Mouse (Mus musculus): ENCODE measurements around the gene Timm50.

The Timm50 gene

DNA sequence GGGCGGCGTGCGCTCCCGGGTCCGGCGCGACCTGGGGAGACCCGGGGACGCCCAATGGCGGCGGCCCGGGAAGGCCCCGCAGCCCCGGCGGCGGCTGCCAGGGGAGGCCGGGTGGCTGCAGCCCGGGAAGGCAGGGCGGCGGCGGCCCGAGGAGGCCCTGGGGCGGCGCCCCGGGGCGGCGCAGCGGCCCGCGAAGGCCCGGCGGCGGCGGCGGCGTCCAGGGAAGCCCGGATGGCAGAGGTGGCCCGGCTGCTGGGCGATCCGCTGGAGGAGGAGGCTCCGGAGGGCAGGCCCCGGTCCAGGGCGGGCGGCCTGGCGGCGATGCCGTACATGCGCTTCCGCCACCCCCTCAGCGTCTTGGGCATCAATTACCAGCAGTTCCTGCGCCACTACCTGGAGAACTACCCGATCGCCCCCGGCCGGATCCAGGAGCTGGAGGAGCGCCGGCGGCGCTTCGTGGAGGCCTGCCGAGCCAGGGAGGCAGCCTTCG is 43.8 kb downstream of the Timm50 start:
- peak; percentile 34 to 56 for DNase-seq

DNA sequence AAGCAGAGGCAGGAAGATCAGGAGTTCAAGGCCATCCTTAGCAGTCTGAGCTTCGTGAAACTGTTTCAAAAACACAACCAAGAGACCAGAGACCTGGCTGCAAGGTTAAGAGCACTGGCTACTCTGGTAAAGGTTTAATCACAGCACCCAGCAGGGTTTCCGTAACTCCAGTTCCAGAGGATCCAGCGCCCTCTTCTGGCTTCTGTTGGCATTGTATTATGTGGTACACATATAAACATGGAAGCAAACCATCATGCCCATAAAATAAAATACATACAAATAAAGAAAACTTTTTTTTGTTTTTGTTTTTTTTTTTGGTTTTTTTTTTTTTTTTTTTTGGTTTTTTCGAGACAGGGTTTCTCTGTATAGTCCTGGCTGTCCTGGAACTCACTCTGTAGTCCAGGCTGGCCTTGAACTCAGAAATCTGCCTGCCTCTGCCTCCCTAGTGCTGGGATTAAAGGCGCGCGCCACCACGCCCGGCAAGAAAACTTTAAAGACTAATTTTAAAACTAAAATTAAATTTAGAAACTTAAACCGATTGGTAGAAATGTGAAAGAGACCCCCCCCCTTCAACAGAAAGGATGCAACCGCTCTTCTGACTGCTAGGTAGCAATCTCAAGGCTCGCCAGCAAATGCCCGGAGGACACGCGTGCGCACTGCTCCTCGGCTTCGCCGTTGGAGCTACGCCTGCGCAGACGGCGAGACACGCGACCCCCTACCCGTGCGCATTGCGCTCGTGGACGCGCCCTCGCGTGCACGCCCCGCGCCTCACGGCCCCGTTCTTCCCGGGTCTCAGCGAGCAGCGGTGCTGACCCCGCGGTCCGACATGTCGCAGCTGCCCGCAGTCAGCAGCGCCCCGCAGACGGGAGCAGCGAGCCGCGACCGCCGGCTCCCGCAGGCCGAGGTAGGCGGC is 44.5 kb downstream of the Timm50 start, which contains the start of gene Eid2:
TSS of gene Eid2 (plus strand) at position 753 of the 913 bp plus-strand sequence.
- peak; percentile 55 to 75 for DNase-seq

DNA sequence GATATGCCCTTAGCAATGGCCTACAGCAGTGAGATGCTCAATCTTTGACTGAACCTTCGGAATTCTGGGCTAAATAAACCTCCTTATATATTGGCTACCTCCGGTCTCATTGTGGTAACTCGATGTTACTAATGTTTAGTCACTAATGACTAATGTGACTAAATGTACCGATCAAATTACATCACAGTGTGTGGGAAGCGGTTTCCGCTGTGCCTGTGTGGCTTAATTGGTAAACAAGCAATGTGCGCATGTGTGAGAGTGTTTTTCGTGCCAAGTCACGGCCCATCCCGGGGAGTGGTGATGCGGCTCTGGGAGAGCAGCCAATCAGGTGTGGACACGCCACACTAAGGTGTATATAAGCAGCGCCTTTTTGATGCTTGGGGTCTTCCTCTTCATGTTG is 46.5 kb downstream of the Timm50 start:
- DNase-seq: no peak

DNA sequence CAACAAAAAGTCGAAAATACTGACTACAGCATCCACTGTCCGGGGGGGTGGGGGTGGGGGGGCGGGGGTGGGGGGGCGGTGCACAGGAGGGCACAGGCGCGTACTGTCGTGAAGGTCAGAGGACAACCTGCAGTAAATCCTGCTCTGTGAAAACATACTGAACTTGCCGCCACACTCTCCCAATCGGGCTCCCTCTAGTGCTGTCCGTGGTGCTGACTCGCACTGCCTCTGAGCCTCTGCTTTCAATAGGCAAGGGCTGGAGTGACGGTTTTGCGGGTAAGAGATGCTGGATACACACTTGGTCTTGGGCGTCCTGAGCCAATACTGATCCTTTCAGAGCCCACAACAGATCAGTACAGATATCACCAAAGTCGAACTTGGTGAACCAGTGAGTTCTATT is 48.1 kb downstream of the Timm50 start:
- peak; percentile 31 to 65 for DNase-seq

DNA sequence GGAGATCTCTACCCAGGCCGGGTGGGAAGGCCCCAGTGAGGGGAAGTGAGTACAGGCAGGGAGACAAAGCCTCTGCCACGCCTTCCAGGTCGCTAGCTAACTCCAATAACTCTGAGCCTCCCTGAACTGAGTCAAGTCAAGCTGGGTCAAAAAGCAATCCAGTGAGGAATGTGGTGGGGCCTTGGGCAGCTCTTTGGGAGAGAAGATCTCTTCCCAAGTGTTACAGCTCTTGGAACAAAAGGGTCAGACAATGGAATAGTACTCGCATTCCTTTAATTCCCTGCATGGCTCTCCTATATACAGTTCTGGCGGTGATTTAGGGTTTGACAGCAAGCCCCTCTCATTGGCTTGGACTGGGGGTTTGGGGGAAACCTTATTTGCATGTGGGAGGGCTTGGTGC is 49.0 kb downstream of the Timm50 start:
- no peak for DNase-seq
